Mouse (Mus musculus) gastrocnemius, adult 18-20 months (tissue): ENCODE data around the gene Zbtb12. TPM values are rescaled to one million over a fixed set of nuclear protein-coding genes. Genes with fewer than 3 reads are reported as not detected.
"Not testable (repeated sequence)": the region's sequence is repeated elsewhere in the genome, so short reads cannot be mapped to it uniquely, and the experiment has no call there.

Source experiments
- DNase-seq: peaks from one replicate; pipeline ENCODE4 v3.0.0; 2021; ENCODE audit warnings: low spot score
- long read RNA-seq, 2 experiments: library from polyadenylated mRNA; stranded (forward); transcript quantifications; one replicate each; pipeline ENCODE4 v2.0.0; 2021
- total RNA-seq, 2 experiments: library from RNA; stranded (reverse); gene quantifications; 2 replicates each; pipeline ENCODE4 v1.2.3; 2021

Zbtb12 gene
- total RNA-seq: 1 to 10 TPM; 5.9 to 6.9 TPM
- long read RNA-seq, experiment 1, partial matches to known transcripts: 0 of 1 reads
- long read RNA-seq, experiment 1, other reads (novel, unspliced or antisense): 1 of 1 reads
- long read RNA-seq, experiment 2: 0 reads

- no peak for DNase-seq
Observed at GRCm38 (mm10) chr17:34879336-34879879, at the start of gene Zbtb12. TSS of gene Zbtb12 (plus strand) at chr17:34879483.

- not testable (repeated sequence) for DNase-seq
Observed at GRCm38 (mm10) chr17:34830776-34831175, 48.5 kb upstream of the Zbtb12 start.

GRCm38 (mm10) chr17:34836155-34836855 is 43.0 kb upstream of the Zbtb12 start:
- no peak for DNase-seq

GRCm38 (mm10) chr17:34836856-34837221 is 42.4 kb upstream of the Zbtb12 start, which contains the start of the genes Stk19 and Dxo:
TSS of gene Stk19 (minus strand) at chr17:34836945.
TSS of gene Dxo (plus strand) at chr17:34837019.
- DNase-seq: peak; percentile 95

GRCm38 (mm10) chr17:34837464-34838324 is 41.6 kb upstream of the Zbtb12 start:
- no peak for DNase-seq

- DNase-seq: no peak
Observed at GRCm38 (mm10) chr17:34838785-34839184, 40.5 kb upstream of the Zbtb12 start.

- DNase-seq: no peak
Observed at GRCm38 (mm10) chr17:34840736-34841307, 38.5 kb upstream of the Zbtb12 start.

GRCm38 (mm10) chr17:34844884-34845283 is 34.4 kb upstream of the Zbtb12 start:
- no peak for DNase-seq

GRCm38 (mm10) chr17:34847192-34847591 is 32.1 kb upstream of the Zbtb12 start:
- no peak for DNase-seq

- DNase-seq: no peak
Observed at GRCm38 (mm10) chr17:34847615-34848014, 31.7 kb upstream of the Zbtb12 start.

- DNase-seq: peak; percentile 98
Observed at GRCm38 (mm10) chr17:34849722-34850516, 29.4 kb upstream of the Zbtb12 start, which contains the start of the genes Skiv2l and Nelfe. TSS of gene Skiv2l (minus strand) at chr17:34850210. TSS of gene Nelfe (plus strand) at chr17:34850391.

- DNase-seq: no peak
Observed at GRCm38 (mm10) chr17:34850517-34851125, 28.7 kb upstream of the Zbtb12 start.

- no peak for DNase-seq
Observed at GRCm38 (mm10) chr17:34853511-34853910, 25.8 kb upstream of the Zbtb12 start.

- no peak for DNase-seq
Observed at GRCm38 (mm10) chr17:34854761-34855160, 24.5 kb upstream of the Zbtb12 start.

- peak; percentile 32 for DNase-seq
Observed at GRCm38 (mm10) chr17:34855825-34856224, 23.5 kb upstream of the Zbtb12 start.

GRCm38 (mm10) chr17:34858670-34859069 is 20.6 kb upstream of the Zbtb12 start:
- DNase-seq: no peak

- no peak for DNase-seq
Observed at GRCm38 (mm10) chr17:34860514-34860913, 18.8 kb upstream of the Zbtb12 start.

- peak; percentile 26 for DNase-seq
Observed at GRCm38 (mm10) chr17:34861704-34862415, 17.4 kb upstream of the Zbtb12 start.

- no peak for DNase-seq
Observed at GRCm38 (mm10) chr17:34862416-34863081, 16.7 kb upstream of the Zbtb12 start, which contains the start of gene Cfb. TSS of gene Cfb (minus strand) at chr17:34862518.
